Mouse (Mus musculus) testis, adult 2 months (tissue): ENCODE results near the gene Dhx36. TPM values are rescaled to one million over a fixed set of nuclear protein-coding genes. Genes with fewer than 3 reads are reported as not detected.
A peak's percentile ranks its signal among the peaks of the same experiment; 100 is the strongest.

Experiments
- H3K27ac ChIP-seq: fragments of 200-500 bp; 2 replicates; pipeline ENCODE4 v1.5.1; 2012; ENCODE audit warnings: low read depth, low read length; ENCODE audit not compliant: control insufficient read depth, insufficient read depth
- H3K27me3 ChIP-seq: fragments of 200-500 bp; 2 replicates; pipeline ENCODE4 v1.6.1; 2012; ENCODE audit warnings: mild to moderate bottlenecking, low read length, moderate library complexity; ENCODE audit not compliant: control insufficient read depth, insufficient read depth
- H3K36me3 ChIP-seq: fragments of 200-500 bp; 2 replicates; pipeline ENCODE4 v1.6.1; 2012; ENCODE audit warnings: mild to moderate bottlenecking, low read length; ENCODE audit not compliant: control insufficient read depth, insufficient read depth
- H3K4me1 ChIP-seq: fragments of 200-500 bp; 2 replicates; pipeline ENCODE4 v1.6.1; 2012; ENCODE audit warnings: low read length; ENCODE audit not compliant: control insufficient read depth, insufficient read depth
- H3K4me3 ChIP-seq: fragments of 200-500 bp; 2 replicates; pipeline ENCODE4 v1.5.1; 2012; ENCODE audit warnings: low read depth, mild to moderate bottlenecking, low read length, moderate library complexity, mixed read lengths; ENCODE audit not compliant: control insufficient read depth
- CTCF ChIP-seq: fragments of 200-500 bp; IDR thresholded peaks from 2 replicates; pipeline ENCODE4 v1.5.1; 2012; ENCODE audit warnings: low read depth, mild to moderate bottlenecking, inconsistent platforms, low read length, moderate library complexity; ENCODE audit not compliant: control insufficient read depth, insufficient read depth, insufficient replicate concordance
- POLR2A ChIP-seq: fragments of 200-500 bp; IDR thresholded peaks from 2 replicates; pipeline ENCODE4 v1.6.1; 2012; ENCODE audit warnings: low read depth, mild to moderate bottlenecking, inconsistent platforms, low read length, moderate library complexity; ENCODE audit not compliant: control insufficient read depth
- polyA plus RNA-seq: library from polyadenylated mRNA; depleted of rRNA; stranded (reverse); fragments of >200 nt; gene quantifications from 2 replicates; pipeline ENCODE4 v1.2.3, GENCODE M21; 2012

The Dhx36 gene
- polyA plus RNA-seq, 1 experiment: 6.4 TPM

DNA sequence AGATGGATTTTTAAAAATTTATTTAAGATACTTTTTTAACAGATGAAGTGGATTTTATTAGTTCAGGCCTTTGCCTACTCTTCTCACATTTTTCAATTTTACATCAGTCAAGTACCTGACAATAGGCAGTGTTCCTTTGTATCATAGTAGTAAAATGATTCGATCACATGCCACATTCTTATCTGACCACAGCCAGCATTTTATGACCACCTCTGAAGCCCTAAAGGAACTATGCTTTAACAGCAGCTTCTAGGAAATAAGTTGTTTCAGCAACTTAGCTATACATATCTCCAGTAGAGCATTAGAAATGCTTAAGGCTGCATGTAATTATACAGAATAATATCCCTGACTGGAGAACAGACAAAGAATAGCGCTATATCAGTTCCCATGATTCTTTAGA, 22.5 kb downstream of the Dhx36 start:
- no peak overlapping the region for H3K4me3 ChIP-seq
- TF ChIP-seq CTCF (no peak), POLR2A (no peak)
- H3K36me3 ChIP-seq: no peaks in the 10 kb centered on the region; the same call in 1 of the 2 replicates
- H3K4me1 ChIP-seq: no peaks in the 10 kb centered on the region
- H3K27ac ChIP-seq: no peak overlapping the region
- no peaks in the 10 kb centered on the region for H3K27me3 ChIP-seq

DNA sequence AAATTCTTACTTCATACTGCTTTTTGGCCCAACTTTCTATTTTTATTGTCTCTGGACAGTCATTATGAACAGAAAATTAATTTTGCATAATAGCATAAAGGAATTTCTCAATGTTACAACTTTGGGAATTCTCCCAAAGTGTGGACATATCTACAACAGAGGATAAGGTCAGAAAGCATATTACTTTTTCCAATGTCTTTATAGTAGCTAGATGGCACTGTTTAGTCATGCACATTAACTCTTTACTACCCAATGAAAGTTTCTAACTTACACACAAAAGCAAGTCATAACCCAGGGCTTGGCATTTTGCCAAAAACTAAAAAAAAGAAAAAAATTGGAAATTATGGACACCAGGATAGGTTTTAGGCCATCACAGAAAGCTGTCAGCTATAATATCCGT, 36.6 kb downstream of the Dhx36 start:
- Histone ChIP-seq H3K4me1 (no peaks in the 10 kb centered on the region), H3K27me3 (no peaks in the 10 kb centered on the region), H3K36me3 (peaks cover 3% of the 10 kb centered on the region; the same call in 1 of the 2 replicates), H3K4me3 (no peak overlapping the region), H3K27ac (no peak overlapping the region)
- no peak for TF ChIP-seq CTCF

DNA sequence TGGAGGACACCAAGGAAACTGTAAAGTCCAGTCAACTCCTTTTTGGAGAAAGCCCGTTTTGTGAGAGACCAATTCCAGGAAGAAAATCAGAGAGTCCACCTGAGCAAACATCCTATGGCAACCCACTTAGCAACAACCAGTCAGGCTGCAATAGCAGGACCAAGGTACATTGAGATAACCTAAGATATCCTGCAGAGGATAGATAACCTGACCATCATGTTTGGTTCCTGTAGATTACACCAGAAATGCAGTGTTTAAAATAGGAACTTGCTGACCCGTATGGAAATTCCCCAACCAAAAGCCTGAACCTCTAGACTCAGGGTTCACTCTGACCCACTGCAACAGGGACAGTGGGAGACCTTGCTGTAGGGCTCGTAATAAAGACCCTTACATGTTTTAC, 42.5 kb downstream of the Dhx36 start:
- H3K27me3 ChIP-seq: no peaks in the 10 kb centered on the region
- no peak for TF ChIP-seq POLR2A
- TF ChIP-seq CTCF: no peak
- no peak overlapping the region for H3K27ac ChIP-seq
- H3K4me1 ChIP-seq: no peaks in the 10 kb centered on the region
- no peak overlapping the region for H3K4me3 ChIP-seq
- H3K36me3 ChIP-seq: peaks cover 2% of the 10 kb centered on the region; the same call in 1 of the 2 replicates

DNA sequence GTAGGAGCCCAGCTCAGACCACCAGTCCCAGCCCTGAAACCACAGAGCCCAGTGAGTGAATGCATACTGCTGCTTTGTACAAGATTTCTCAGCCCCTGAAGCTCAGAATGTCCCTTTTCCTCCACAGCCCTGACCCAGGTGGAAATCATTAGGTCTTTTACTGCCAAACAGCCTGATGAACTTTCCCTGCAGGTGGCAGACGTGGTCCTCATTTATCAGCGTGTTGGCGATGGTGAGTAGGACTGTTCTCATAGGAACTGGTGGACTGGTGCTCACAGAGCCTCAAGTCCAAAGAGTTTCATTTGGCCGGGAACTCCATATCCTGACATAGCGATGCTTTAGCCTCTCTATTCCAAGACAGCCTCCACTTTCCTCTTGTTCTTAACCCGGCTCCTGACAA, 47.3 kb downstream of the Dhx36 start:
- H3K27me3 ChIP-seq: no peaks in the 10 kb centered on the region
- H3K4me3 ChIP-seq: no peak overlapping the region
- no peaks in the 10 kb centered on the region for H3K36me3 ChIP-seq
- H3K27ac ChIP-seq: no peak overlapping the region
- no peaks in the 10 kb centered on the region for H3K4me1 ChIP-seq
- TF ChIP-seq CTCF (no peak), POLR2A (no peak)

DNA sequence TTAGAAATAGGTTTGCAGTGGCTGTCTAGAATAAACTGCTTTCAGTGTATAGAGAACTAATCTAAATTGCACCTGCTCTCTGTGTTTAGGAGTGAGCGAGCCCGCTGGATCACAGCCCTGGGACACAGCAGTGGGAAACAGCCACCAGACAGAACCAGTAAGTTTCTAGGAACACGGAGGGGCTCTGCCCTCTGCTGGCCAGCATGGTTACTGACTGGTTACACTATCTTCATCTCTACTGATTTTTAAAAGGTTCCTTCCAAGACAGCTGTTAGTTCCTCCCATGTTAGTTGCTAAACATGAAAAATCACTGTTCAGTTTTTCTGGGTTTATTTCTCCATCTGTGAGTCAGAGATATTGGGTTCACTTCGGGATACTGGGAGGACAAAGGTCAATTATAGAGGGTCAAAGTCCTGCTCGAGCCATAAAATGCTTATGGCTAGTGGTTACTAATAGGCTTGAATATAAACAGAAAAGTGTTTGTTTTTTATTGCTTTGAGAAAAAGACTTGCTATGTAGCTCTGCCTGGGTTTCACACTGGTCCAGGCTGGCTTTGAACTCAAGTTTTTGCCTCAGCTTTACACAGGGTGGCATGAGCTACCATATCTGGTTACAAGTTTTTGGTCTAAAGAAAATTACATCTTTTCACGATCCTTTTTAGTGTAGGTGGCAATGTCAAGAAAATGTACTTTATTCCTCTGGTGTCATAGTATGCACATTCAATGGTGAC, 48.4 kb downstream of the Dhx36 start:
- Histone ChIP-seq H3K4me1 (no peaks in the 10 kb centered on the region), H3K36me3 (no peaks in the 10 kb centered on the region), H3K27ac (no peak overlapping the region), H3K4me3 (no peak overlapping the region), H3K27me3 (no peaks in the 10 kb centered on the region)
- peak; percentile 47; the same call in 1 of the 2 replicates for TF ChIP-seq CTCF
- TF ChIP-seq POLR2A: no peak

DNA sequence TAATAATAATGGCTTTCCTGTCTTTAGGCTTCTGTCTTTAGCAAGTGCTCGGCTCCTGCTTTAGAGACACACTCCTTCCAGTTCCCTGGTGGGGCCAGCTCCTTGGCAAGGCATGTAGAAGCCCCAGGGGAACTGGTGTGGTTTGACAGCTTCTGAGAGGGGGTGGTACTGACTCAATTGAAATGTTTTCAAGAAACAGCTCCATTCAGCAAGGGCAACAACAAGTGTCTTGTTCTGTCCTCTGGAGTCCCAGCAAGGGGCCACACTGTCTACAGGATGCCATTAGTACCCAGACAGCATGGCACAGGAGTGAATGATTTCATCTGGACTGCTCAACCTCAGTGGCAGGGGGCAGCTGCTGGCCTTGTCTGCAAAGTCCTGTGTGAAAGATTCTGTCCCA, 51.0 kb downstream of the Dhx36 start:
- H3K4me1 ChIP-seq: no peaks in the 10 kb centered on the region
- no peaks in the 10 kb centered on the region for H3K36me3 ChIP-seq
- H3K27me3 ChIP-seq: no peaks in the 10 kb centered on the region
- H3K27ac ChIP-seq: no peak overlapping the region
- no peak overlapping the region for H3K4me3 ChIP-seq
- TF ChIP-seq POLR2A (no peak), CTCF (no peak)

DNA sequence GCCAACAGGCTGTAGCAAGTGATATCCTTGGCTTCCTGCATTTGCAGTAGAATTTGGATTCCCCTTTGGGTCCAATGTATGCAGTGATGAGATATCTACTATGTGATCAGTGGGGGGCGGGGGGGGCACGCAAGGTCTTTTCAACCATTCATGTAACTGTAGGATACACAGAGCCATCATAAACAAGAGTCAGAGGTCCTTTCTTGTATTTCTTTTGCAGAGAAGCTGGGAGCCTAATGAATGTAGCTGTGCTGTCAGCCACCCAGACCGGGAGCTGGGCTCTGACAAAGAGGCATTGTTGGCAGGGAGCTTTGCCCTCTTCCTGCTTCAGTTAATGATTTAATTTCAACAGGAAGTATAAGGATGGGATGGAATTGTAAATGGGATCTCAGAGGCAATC, 52.7 kb downstream of the Dhx36 start:
- Histone ChIP-seq H3K4me3 (no peak overlapping the region), H3K27ac (no peak overlapping the region; the same call in 1 of the 2 replicates), H3K4me1 (no peaks in the 10 kb centered on the region), H3K36me3 (no peaks in the 10 kb centered on the region), H3K27me3 (no peaks in the 10 kb centered on the region)
- TF ChIP-seq CTCF (no peak), POLR2A (no peak)

DNA sequence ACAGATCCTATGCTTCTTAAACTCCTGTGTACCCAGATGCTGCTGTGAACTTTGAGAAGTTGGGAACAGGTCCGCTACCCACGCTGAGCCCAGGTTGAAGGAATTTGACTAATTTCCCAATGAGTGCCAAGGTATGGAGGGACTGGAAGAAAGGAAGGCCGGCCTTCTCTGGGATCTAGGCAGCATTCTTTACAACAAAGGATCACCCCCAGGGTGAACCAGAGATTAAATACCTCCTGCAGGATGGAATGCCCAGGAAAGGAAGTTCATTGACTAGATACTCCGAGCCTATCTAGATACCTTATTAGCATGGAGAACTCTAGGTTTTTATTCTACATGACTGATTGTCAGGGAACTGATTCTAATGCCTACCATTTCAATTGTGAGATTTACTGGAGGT, 53.8 kb downstream of the Dhx36 start:
- no peak overlapping the region for H3K27ac ChIP-seq
- no peak overlapping the region for H3K4me3 ChIP-seq
- no peak for TF ChIP-seq POLR2A
- TF ChIP-seq CTCF: no peak
- no peaks in the 10 kb centered on the region for H3K36me3 ChIP-seq
- no peaks in the 10 kb centered on the region for H3K27me3 ChIP-seq
- no peaks in the 10 kb centered on the region for H3K4me1 ChIP-seq
